Mouse (Mus musculus): ENCODE data around the gene Acot13.
"Not testable (repeated sequence)": the region's sequence is repeated elsewhere in the genome, so short reads cannot be mapped to it uniquely, and the experiment has no call there.

The Acot13 gene

GRCm38 (mm10) chr13:24786014-24786490, 45.3 kb downstream of the Acot13 start:
- DNase-seq (ENCODE audit: low spot score) = no peak

GRCm38 (mm10) chr13:24781916-24782315, 49.4 kb downstream of the Acot13 start:
- no peak for DNase-seq (ENCODE audit: low spot score)

GRCm38 (mm10) chr13:24778706-24779380, 52.5 kb downstream of the Acot13 start:
- no peak for DNase-seq (ENCODE audit: low spot score)

GRCm38 (mm10) chr13:24778026-24778425, 53.3 kb downstream of the Acot13 start:
- no peak for DNase-seq (ENCODE audit: low spot score)

- DNase-seq (ENCODE audit: low spot score) = peak; percentile 46
Measured at GRCm38 (mm10) chr13:24776146-24776844, 55.0 kb downstream of the Acot13 start.

GRCm38 (mm10) chr13:24771482-24771881, 59.9 kb downstream of the Acot13 start:
- not testable (repeated sequence) for DNase-seq (ENCODE audit: low spot score)
